Mouse (Mus musculus) embryonic fibroblast, embryonic 13.5 days (primary cell): Measurements from ENCODE around the gene Ndufs8.

Source experiments
- CTCF ChIP-seq: IDR thresholded peaks from 2 replicates; pipeline ENCODE4 v1.5.1; 2011; ENCODE audit warnings: mild to moderate bottlenecking, control low read depth, low read length, moderate library complexity, borderline replicate concordance; ENCODE audit not compliant: insufficient read depth
- POLR2A ChIP-seq: IDR thresholded peaks from 2 replicates; pipeline ENCODE4 v1.6.1; 2011; ENCODE audit warnings: low read depth, mild to moderate bottlenecking, control low read depth, low read length, moderate library complexity

DNA sequence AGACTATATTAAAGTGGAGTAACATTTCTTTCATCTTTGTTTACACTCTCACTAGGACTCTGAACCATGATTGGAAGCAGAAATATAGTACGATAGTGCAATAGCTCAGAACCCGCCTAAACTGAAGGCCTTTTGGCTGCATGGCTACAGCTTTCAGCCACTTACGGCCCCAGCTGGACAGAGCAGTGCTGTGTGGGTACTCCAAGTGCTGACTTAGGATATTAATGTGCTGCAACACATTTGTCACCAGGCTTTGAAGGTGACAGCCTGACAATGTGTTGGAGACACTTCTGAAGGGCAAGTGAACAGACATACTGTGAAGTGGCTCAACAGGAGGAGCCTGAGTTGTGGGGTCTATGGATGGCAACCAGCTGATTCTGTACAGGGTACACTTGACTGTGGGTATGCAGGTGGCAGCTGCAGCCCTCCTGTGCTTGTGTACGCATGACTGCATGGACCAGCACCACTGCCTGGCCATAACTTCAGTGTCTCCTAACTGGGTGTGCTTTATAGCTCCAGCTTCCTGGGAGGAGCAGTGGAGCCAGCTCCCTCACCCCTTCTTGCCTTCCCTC, 18.9 kb downstream of the Ndufs8 start:
- TF ChIP-seq POLR2A (no peak), CTCF (no peak)
